Mouse (Mus musculus): ENCODE results near the gene Sytl1. TPM values are rescaled to one million over a fixed set of nuclear protein-coding genes. Genes with fewer than 3 reads are reported as not detected.
A peak's percentile ranks its signal among the peaks of the same experiment; 100 is the strongest.

Gene Sytl1
- total RNA-seq, 2 experiments from 2014 or later, result 0.84 to 2.4 TPM

GRCm38 (mm10) chr4:133252089-133252488, 10.8 kb downstream of the Sytl1 start:
- DNase-seq, result no peak
- intact Hi-C loops (cut with DNase I), result loop anchor here (5.0 kb wide), 2 partner anchors 40 to 45 kb away; partner anchors contain the start of genes Cd164l2 and Gpr3

GRCm38 (mm10) chr4:133251214-133251613, 11.7 kb downstream of the Sytl1 start:
- no peak for DNase-seq
- intact Hi-C loops (cut with DNase I), result loop anchor here (2.0 to 5.0 kb wide), 3 partner anchors 39 to 242 kb away; partner anchors contain the start of genes Cd164l2 and Gpr3

DNA sequence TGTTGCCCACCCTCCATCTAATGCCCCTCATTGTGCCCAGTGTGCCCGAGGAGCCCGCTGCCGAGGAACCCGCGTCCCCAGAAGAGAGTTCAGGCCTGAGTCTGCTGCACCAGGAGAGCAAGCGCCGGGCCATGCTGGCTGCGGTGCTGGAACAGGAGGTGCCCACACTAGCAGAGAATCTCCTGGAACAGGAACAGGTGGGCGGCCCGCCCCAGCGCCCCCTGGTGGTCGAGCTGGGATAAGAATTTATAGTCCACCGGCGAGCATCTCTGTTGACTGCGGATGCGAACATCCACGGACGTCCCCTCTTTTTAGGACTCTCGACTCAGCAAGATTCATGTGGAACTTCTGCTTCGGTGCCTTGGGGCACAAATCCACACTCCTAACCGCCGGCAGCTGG, 12.3 kb downstream of the Sytl1 start:
- peak; percentile 89 to 91 for DNase-seq
- intact Hi-C loops (cut with DNase I), result loop anchor here (1.0 to 5.0 kb wide), 4 partner anchors 16 to 242 kb away; partner anchors contain the start of genes Cd164l2 and Gpr3

GRCm38 (mm10) chr4:133247806-133248449, 15.0 kb downstream of the Sytl1 start:
- no peak for DNase-seq
- intact Hi-C loops (cut with DNase I), result no loop called here

DNA sequence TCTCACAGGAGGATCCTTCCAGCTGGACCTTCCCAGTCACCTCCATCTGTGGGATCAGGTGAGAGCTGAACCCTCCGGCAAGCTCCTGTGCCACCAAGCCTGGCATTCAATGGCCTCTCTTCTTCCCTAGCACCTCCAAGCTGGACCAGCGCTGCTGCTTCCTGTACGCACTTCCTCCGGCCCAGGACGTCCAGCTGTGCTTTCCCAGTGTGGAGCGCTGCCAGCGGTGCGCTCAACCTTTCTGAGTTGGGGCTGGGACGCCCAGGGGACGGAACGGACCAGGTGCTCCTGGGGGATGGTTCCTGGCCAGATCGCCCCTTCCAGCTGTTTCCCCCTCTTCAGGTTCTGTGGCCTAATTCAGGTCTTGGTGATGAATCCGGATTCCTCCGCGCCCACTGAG, 15.8 kb downstream of the Sytl1 start:
- intact Hi-C loops (cut with DNase I), result no loop called here
- peak; percentile 53 to 61 for DNase-seq

DNA sequence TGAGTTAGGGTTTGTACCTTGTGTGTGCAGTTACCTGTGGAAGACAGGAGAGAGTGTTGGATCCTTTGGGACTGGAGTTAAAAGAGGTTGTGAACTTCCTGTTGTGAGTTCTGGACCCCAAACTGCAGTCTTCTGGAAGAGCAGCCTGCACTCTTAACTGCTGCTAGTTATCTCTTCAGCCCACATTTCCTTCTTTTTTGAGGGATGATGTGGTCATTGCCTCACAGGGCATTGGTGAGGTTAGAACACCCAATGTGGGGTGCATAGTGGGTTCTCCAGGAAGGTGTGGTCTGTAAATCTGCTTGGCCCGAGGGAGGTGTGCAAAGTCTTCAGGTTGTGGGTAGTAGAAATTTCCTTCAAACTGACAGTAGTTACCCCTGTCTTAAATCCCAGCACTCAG, 18.6 kb downstream of the Sytl1 start:
- intact Hi-C loops (cut with DNase I), result no loop called here
- DNase-seq, result no peak

DNA sequence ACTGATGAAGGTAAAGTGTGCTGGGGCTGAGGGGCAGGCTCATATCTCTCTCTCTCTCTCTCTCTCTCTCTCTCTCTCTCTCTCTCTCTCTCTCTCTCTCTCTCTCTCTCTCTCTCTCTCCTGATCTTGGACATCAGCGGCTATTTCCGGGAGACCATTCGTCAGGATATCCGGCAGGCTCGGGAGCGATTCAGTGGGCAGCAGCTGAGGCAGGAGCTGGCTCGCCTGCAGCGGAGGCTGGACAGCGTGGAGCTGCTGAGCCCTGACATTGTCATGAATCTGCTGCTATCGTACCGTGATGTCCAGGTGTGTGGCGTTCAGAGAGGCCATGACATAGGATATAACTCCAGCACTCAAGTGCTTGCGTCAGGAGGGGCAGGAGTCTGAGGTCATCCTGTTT, 19.4 kb downstream of the Sytl1 start:
- intact Hi-C loops (cut with DNase I), result no loop called here
- DNase-seq, result no peak

DNA sequence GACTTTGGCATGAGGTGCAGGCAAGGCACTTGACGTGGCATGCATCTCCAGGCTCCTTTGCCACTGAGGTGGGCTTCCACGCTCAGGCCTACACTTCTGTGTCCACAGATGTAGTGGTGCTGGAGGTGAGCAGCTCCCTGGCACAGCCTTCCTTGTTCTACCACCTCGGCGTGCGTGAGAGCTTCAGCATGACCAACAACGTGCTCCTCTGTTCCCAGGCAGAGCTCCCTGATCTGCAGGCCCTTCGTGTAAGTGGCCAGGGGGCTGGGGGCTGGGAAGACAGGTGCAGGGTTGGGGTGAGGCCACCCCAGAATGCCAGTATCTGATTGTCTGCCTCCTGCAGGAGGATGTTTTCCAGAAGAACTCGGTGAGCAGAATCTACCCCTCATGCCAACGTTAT, 20.2 kb downstream of the Sytl1 start:
- no peak for DNase-seq

DNA sequence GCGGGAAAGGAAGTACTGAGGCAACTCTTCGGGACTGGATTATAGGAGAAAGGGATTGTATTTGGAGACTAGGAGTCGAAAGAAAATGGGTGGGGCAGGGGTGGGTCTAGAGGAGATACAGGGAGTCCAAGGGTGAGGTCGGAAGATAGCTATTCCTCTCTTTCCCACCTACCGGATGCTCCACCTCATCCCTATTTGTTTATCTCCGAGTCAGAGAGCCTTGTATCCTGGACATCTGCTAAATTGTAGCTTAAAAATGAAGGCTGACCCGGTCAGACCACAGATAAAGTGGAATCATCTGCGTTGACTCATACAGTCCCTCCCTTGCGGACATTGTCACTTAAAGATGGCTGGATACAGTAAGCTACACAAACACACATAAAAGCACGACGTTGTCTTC, 21.0 kb downstream of the Sytl1 start:
- intact Hi-C loops (cut with DNase I), result no loop called here
- DNase-seq, result no peak

More for the DNA sequence above, 20.2 kb downstream of the Sytl1 start:
- intact Hi-C loops (cut with DNase I), result no loop called here

- intact Hi-C loops (cut with DNase I), result no loop called here
- peak; percentile 92 to 93 for DNase-seq
These were observed 21.7 kb downstream of the Sytl1 start for GRCm38 (mm10) chr4:133240934-133241908.

GRCm38 (mm10) chr4:133240490-133240921, 22.4 kb downstream of the Sytl1 start, which contains the start of gene Map3k6:
Gene Map3k6 (plus strand): TSS chr4:133240818.
- DNase-seq, result peak; percentile 79 to 92
- intact Hi-C loops (cut with DNase I), result no loop called here

- intact Hi-C loops (cut with DNase I), result no loop called here
- no peak for DNase-seq
These were observed 25.0 kb downstream of the Sytl1 start for GRCm38 (mm10) chr4:133237911-133238310.

DNA sequence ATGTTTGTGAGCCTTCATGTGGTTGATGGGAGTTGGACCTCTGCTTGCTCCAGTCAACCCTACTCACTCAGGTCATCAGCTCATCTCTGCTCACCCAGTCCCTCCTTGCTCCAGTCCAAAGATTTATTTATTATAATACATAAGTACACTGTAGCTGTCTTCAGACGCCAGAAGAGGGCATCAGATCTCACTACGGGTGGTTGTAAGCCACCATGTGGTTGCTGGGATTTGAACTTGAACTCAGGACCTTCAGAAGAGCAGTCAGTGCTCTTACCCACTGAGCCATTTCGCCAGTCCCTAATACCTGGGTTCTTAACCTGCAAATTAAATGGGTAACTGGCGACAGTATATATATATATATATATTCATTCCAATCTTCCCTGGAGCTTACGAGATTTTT, 27.5 kb downstream of the Sytl1 start:
- DNase-seq, result no peak
- intact Hi-C loops (cut with DNase I), result no loop called here

GRCm38 (mm10) chr4:133234771-133235170, 28.1 kb downstream of the Sytl1 start:
- no peak for DNase-seq
- intact Hi-C loops (cut with DNase I), result loop anchor here (1.0 to 5.0 kb wide), 2 partner anchors 16 to 63 kb away; no protein-coding TSS in a partner anchor

- intact Hi-C loops (cut with DNase I), result loop anchor here (5.0 kb wide), 1 partner anchor 64 kb away; no protein-coding TSS in a partner anchor
- no peak for DNase-seq
These were observed 29.5 kb downstream of the Sytl1 start for GRCm38 (mm10) chr4:133233285-133233976.

GRCm38 (mm10) chr4:133229582-133229981, 33.3 kb downstream of the Sytl1 start:
- DNase-seq, result no peak
- intact Hi-C loops (cut with DNase I), result no loop called here

- no peak for DNase-seq
- intact Hi-C loops (cut with DNase I), result no loop called here
These were observed 35.3 kb downstream of the Sytl1 start for GRCm38 (mm10) chr4:133227636-133228035.

DNA sequence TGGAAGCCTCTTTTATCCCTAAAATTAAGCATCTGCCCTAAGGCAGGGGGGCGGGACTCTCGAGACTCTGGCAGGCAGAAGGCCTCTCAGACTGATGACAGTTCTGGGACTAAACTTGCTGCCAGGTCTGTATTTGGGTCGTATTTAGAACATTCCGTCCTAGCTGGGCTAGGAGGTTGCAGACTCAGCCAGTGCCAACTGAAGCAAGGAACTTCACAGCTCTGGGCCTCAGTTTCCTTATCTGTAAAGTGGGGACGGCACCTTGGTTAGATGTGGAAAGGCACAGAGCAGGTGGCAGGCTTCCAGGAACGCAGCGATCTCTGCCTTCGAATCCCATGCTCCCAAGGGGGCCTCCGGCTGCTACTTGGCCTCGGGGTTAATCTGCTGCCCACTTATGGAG, 36.8 kb downstream of the Sytl1 start:
- intact Hi-C loops (cut with DNase I), result no loop called here
- DNase-seq, result peak; percentile 48 to 58

DNA sequence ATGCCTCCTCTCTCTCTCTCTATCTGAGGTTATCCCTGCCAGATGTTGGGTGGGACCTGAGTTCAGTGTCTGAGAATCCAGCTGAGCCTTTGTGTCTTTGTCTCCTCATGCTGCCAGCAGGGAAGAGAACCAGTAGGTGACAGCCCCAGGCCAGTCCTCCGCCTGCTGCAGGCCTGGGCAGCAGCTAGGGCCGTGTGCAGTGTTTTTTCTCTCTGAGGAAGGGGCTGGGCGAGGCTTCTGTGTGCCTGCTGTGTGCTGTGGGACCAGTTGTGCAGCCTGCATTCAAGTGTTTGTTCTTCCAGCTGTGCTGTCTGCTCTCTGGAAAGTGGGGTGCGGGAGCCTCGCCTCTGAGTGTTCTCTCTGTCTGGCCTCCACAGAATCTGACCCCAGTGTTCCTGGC, 39.0 kb downstream of the Sytl1 start:
- DNase-seq, result no peak
- intact Hi-C loops (cut with DNase I), result no loop called here

- intact Hi-C loops (cut with DNase I), result no loop called here
- no peak for DNase-seq
These were observed 41.2 kb downstream of the Sytl1 start for GRCm38 (mm10) chr4:133221701-133222100.
